Mouse (Mus musculus) neural tube, embryonic 14.5 days (tissue): ENCODE results near the gene Tbc1d22a. TPM values are rescaled to one million over a fixed set of nuclear protein-coding genes. Genes with fewer than 3 reads are reported as not detected.
A peak's percentile ranks its signal among the peaks of the same experiment; 100 is the strongest.
"Not testable (repeated sequence)": the region's sequence is repeated elsewhere in the genome, so short reads cannot be mapped to it uniquely, and the experiment has no call there.

Source experiments
- ATAC-seq: fragments of 200-750 bp; cut with Nextera tagmentation; 2 replicates; pipeline ENCODE4 v1.8.0; 2017; ENCODE audit warnings: low read depth, mild to moderate bottlenecking, moderate TSS enrichment, moderate library complexity
- H3K27ac ChIP-seq: fragments of 300-500 bp; sonication (generic); 2 replicates; pipeline ENCODE4 v1.5.1; 2014; ENCODE audit warnings: low read depth, mild to moderate bottlenecking, control low read depth, low read length, moderate library complexity, mixed read lengths
- H3K27me3 ChIP-seq: fragments of 300-500 bp; sonication (generic); 2 replicates; pipeline ENCODE4 v1.6.1; 2014; ENCODE audit warnings: low read length; ENCODE audit not compliant: control insufficient read depth, insufficient read depth
- H3K36me3 ChIP-seq: fragments of 300-500 bp; sonication (generic); 2 replicates; pipeline ENCODE4 v1.6.1; 2014; ENCODE audit warnings: low read length, mixed read lengths; ENCODE audit not compliant: control insufficient read depth, insufficient read depth
- H3K4me1 ChIP-seq: fragments of 300-500 bp; sonication (generic); 2 replicates; pipeline ENCODE4 v1.6.1; 2014; ENCODE audit warnings: low read length; ENCODE audit not compliant: control insufficient read depth, insufficient read depth
- H3K4me2 ChIP-seq: fragments of 300-500 bp; sonication (generic); 2 replicates; pipeline ENCODE4 v1.6.1; 2014; ENCODE audit warnings: mild to moderate bottlenecking, low read depth, low read length, control low read depth
- H3K4me3 ChIP-seq: fragments of 300-500 bp; sonication (generic); 2 replicates; pipeline ENCODE4 v1.5.1; 2014; ENCODE audit warnings: low read depth, low read length, control low read depth, mixed read lengths
- H3K9ac ChIP-seq: fragments of 300-500 bp; sonication (generic); replicated peaks from 2 replicates; pipeline ENCODE4 v1.6.1; 2014; ENCODE audit warnings: low read depth, mild to moderate bottlenecking, control low read depth, low read length, mixed read lengths
- H3K9me3 ChIP-seq: fragments of 300-500 bp; sonication (generic); 2 replicates; pipeline ENCODE4 v1.6.1; 2016; ENCODE audit warnings: low read length; ENCODE audit not compliant: control insufficient read depth
- WGBS: fragments of 180-500 bp; shearing (Covaris S2); extraction: QIAGEN DNeasy Blood & Tissue Kit; methylation state at CpG from one replicate; pipeline ENCODE4 v1.1.7; 2014; 5-methylcytosine and 5-hydroxymethylcytosine counted together
- polyA plus RNA-seq: library from polyadenylated mRNA; unstranded; fragments of >200 nt; fragmentation: Nextera tagmentation; extraction: Ambion mirVana; gene quantifications from 2 replicates; pipeline ENCODE4 v1.2.1, GENCODE M21; 2014

Tbc1d22a gene
- polyA plus RNA-seq, 1 experiment from 2014 or later, result 8.9 TPM

GRCm38 (mm10) chr15:86177703-86178251 is 36.5 kb upstream of the Tbc1d22a start:
- ATAC-seq, H3K4me2 ChIP-seq, H3K36me3 ChIP-seq, H3K27me3 ChIP-seq, H3K4me3 ChIP-seq, H3K9me3 ChIP-seq, H3K27ac ChIP-seq, H3K9ac ChIP-seq: not testable (repeated sequence)
- WGBS, result 81% methylated on average over 2 of the region's 2 CpGs
- peaks cover 11% of the 10 kb centered on the region; the same call in 1 of the 2 replicates for H3K4me1 ChIP-seq

GRCm38 (mm10) chr15:86178594-86178993 is 35.7 kb upstream of the Tbc1d22a start:
- H3K27me3 ChIP-seq, result no peaks in the 10 kb centered on the region
- H3K4me2 ChIP-seq, result no peak overlapping the region
- no peak overlapping the region for H3K27ac ChIP-seq
- no peak overlapping the region for H3K9ac ChIP-seq
- H3K4me3 ChIP-seq, result no peak overlapping the region
- WGBS, result 92% methylated on average over 6 of the region's 6 CpGs
- no peaks in the 10 kb centered on the region for H3K36me3 ChIP-seq
- ATAC-seq, result no peak
- peaks cover 13% of the 10 kb centered on the region; the same call in 1 of the 2 replicates for H3K4me1 ChIP-seq
- no peaks in the 10 kb centered on the region for H3K9me3 ChIP-seq

GRCm38 (mm10) chr15:86180427-86180826 is 33.8 kb upstream of the Tbc1d22a start:
- no peak overlapping the region for H3K4me3 ChIP-seq
- H3K4me1 ChIP-seq, result peaks cover 22% of the 10 kb centered on the region
- WGBS, result 89% methylated on average over 4 of the region's 4 CpGs
- no peak overlapping the region for H3K9ac ChIP-seq
- no peaks in the 10 kb centered on the region for H3K9me3 ChIP-seq
- no peak overlapping the region for H3K4me2 ChIP-seq
- H3K27ac ChIP-seq, result no peak overlapping the region
- H3K27me3 ChIP-seq, result no peaks in the 10 kb centered on the region; the same call in 1 of the 2 replicates
- ATAC-seq, result no peak
- H3K36me3 ChIP-seq, result no peaks in the 10 kb centered on the region

- H3K4me1 ChIP-seq, result peaks cover 24% of the 10 kb centered on the region
- not testable (repeated sequence) for H3K27ac ChIP-seq, ATAC-seq, H3K4me3 ChIP-seq, H3K9ac ChIP-seq, H3K36me3 ChIP-seq, H3K9me3 ChIP-seq, H3K27me3 ChIP-seq, H3K4me2 ChIP-seq
- 94% methylated on average over 3 of the region's 3 CpGs for WGBS
Measured at GRCm38 (mm10) chr15:86181321-86181720, 32.9 kb upstream of the Tbc1d22a start.

GRCm38 (mm10) chr15:86181941-86182439 is 32.3 kb upstream of the Tbc1d22a start:
- peak overlapping the region; percentile 60 for H3K27ac ChIP-seq
- H3K4me1 ChIP-seq, result peaks cover 28% of the 10 kb centered on the region
- no peak for ATAC-seq
- H3K27me3 ChIP-seq, result no peaks in the 10 kb centered on the region; the same call in 1 of the 2 replicates
- no peaks in the 10 kb centered on the region for H3K36me3 ChIP-seq
- no peak overlapping the region; the same call in 1 of the 2 replicates for H3K4me2 ChIP-seq
- no peak overlapping the region for H3K4me3 ChIP-seq
- no peak overlapping the region for H3K9ac ChIP-seq
- no peaks in the 10 kb centered on the region for H3K9me3 ChIP-seq
- 48% methylated on average over 11 of the region's 11 CpGs for WGBS

GRCm38 (mm10) chr15:86182646-86183045 is 31.6 kb upstream of the Tbc1d22a start:
- WGBS, result 50% methylated on average over 13 of the region's 13 CpGs

GRCm38 (mm10) chr15:86183484-86183883 is 30.8 kb upstream of the Tbc1d22a start:
- ATAC-seq, result no peak
- Histone ChIP-seq H3K9ac (no peak overlapping the region), H3K27ac (no peak overlapping the region), H3K9me3 (no peaks in the 10 kb centered on the region), H3K4me1 (peaks cover 34% of the 10 kb centered on the region), H3K4me3 (no peak overlapping the region), H3K4me2 (peak overlapping the region; percentile 84; the same call in 1 of the 2 replicates), H3K27me3 (no peaks in the 10 kb centered on the region; the same call in 1 of the 2 replicates), H3K36me3 (no peaks in the 10 kb centered on the region)
- 91% methylated on average over 8 of the region's 8 CpGs for WGBS

More at GRCm38 (mm10) chr15:86182646-86183045, 31.6 kb upstream of the Tbc1d22a start:
- Histone ChIP-seq H3K27me3 (no peaks in the 10 kb centered on the region; the same call in 1 of the 2 replicates), H3K4me3 (no peak overlapping the region), H3K4me2 (no peak overlapping the region; the same call in 1 of the 2 replicates), H3K27ac (peak overlapping the region; percentile 60), H3K9me3 (no peaks in the 10 kb centered on the region), H3K36me3 (no peaks in the 10 kb centered on the region), H3K9ac (no peak overlapping the region), H3K4me1 (peaks cover 28% of the 10 kb centered on the region)
- ATAC-seq, result no peak

GRCm38 (mm10) chr15:86184071-86184470 is 30.2 kb upstream of the Tbc1d22a start:
- peak overlapping the region; percentile 2; the same call in 1 of the 2 replicates for H3K27ac ChIP-seq
- peak overlapping the region; percentile 84 for H3K4me2 ChIP-seq
- peaks cover 35% of the 10 kb centered on the region for H3K4me1 ChIP-seq
- H3K9ac ChIP-seq, result peak overlapping the region; percentile 98; the same call in 1 of the 2 replicates
- H3K9me3 ChIP-seq, result no peaks in the 10 kb centered on the region
- ATAC-seq, result no peak
- H3K27me3 ChIP-seq, result no peaks in the 10 kb centered on the region; the same call in 1 of the 2 replicates
- no peaks in the 10 kb centered on the region for H3K36me3 ChIP-seq
- WGBS, result 75% methylated on average over 5 of the region's 5 CpGs
- H3K4me3 ChIP-seq, result peak overlapping the region; percentile 92
